Mouse (Mus musculus): Measurements from ENCODE around the gene Upk1b. TPM values are rescaled to one million over a fixed set of nuclear protein-coding genes. Genes with fewer than 3 reads are reported as not detected.

Upk1b gene
- polyA plus RNA-seq, 1 experiment from 2014 or later = 14.8 TPM

DNA sequence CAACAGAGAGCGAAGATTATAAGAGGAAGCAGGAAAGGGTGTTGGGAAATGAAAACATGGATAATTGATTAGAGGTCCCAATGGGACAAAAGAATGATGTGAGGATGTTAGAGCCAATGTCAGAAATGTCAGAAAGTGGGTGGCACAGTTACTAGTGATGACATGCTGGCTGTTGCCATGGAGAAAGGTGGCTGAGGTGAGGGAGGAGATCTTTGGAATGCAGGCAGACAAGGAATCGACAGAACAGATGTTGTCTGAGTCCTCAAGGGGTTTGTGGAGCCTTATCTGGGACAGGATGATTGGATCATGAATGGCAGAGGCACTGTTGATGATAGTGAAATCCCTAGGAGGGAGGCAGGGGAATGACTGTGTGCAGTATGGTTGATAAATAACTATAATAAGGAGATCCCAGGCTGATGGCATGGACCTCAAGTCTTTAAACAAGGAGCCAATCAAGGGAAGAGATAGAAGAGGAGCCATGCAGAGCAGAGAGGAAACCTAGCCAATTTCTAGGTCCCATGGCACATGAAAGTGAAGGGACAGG, 17.5 kb downstream of the Upk1b start:
- H3K4me2 ChIP-seq (ENCODE audit: low read depth, low read length) = no peak overlapping the region
- H3K36me3 ChIP-seq (ENCODE audit: control insufficient read depth, insufficient read depth, low read length) = no peaks in the 10 kb centered on the region
- 44% methylated on average over 2 of the region's 2 CpGs for WGBS
- no peaks in the 10 kb centered on the region for H3K9me3 ChIP-seq (ENCODE audit: control insufficient read depth, low read length)
- H3K4me3 ChIP-seq (ENCODE audit: low read length) = no peak overlapping the region
- H3K4me1 ChIP-seq (replicated peaks; ENCODE audit: control insufficient read depth, insufficient read depth, low read length) = no peaks in the 10 kb centered on the region
- H3K27ac ChIP-seq (ENCODE audit: low read length) = no peak overlapping the region
- ATAC-seq (ENCODE audit: low read depth) = no peak
- H3K27me3 ChIP-seq (ENCODE audit: control insufficient read depth, insufficient read depth, low read depth, low read length) = no peaks in the 10 kb centered on the region
- H3K9ac ChIP-seq (ENCODE audit: low read length) = no peak overlapping the region

- Histone ChIP-seq H3K4me2 (ENCODE audit: low read depth, low read length) (no peak overlapping the region), H3K4me3 (ENCODE audit: low read length) (no peak overlapping the region), H3K27me3 (ENCODE audit: control insufficient read depth, insufficient read depth, low read depth, low read length) (no peaks in the 10 kb centered on the region), H3K4me1 (replicated peaks; ENCODE audit: control insufficient read depth, insufficient read depth, low read length) (no peaks in the 10 kb centered on the region), H3K36me3 (ENCODE audit: control insufficient read depth, insufficient read depth, low read length) (no peaks in the 10 kb centered on the region), H3K9ac (ENCODE audit: low read length) (no peak overlapping the region), H3K9me3 (ENCODE audit: control insufficient read depth, low read length) (no peaks in the 10 kb centered on the region), H3K27ac (ENCODE audit: low read length) (no peak overlapping the region)
- 74% methylated on average over 2 of the region's 2 CpGs for WGBS
- no peak for ATAC-seq (ENCODE audit: low read depth)
Observed at GRCm38 (mm10) chr16:38781946-38782345, 18.2 kb downstream of the Upk1b start.

DNA sequence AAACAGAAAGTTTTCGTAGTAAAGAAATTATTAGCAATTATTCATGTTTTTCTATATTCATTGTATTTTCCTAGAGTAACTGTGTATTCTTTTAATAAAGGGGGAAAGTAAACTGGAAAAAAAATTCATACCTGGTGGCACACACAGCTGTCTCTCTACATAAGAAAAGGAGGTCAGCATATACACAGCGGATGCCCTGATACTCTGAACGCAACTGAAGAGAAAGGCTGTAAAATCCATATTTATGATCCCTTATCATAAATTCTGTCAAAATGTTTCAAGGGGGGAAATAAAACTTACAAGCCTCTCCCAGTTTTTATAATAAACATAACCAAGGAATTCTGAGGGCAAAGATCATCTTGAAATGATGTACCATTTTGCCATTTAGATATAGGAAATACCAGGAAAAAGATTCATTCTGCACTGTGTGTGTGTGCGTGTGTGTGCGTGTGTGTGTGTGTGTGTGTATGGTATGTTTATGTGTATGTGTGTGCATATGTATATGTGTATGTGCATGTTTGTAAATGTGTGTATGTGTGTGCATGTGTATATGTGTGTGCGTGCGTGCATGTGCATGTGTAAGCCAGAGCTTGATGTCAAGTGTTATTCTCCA, 19.1 kb downstream of the Upk1b start:
- H3K9me3 ChIP-seq (ENCODE audit: control insufficient read depth, low read length) = no peaks in the 10 kb centered on the region
- ATAC-seq (ENCODE audit: low read depth) = no peak
- no peaks in the 10 kb centered on the region for H3K4me1 ChIP-seq (replicated peaks; ENCODE audit: control insufficient read depth, insufficient read depth, low read length)
- WGBS = 93% methylated on average over 7 of the region's 7 CpGs
- no peaks in the 10 kb centered on the region for H3K27me3 ChIP-seq (ENCODE audit: control insufficient read depth, insufficient read depth, low read depth, low read length)
- no peak overlapping the region for H3K4me3 ChIP-seq (ENCODE audit: low read length)
- no peaks in the 10 kb centered on the region for H3K36me3 ChIP-seq (ENCODE audit: control insufficient read depth, insufficient read depth, low read length)
- no peak overlapping the region for H3K27ac ChIP-seq (ENCODE audit: low read length)
- H3K4me2 ChIP-seq (ENCODE audit: low read depth, low read length) = no peak overlapping the region
- no peak overlapping the region for H3K9ac ChIP-seq (ENCODE audit: low read length)

DNA sequence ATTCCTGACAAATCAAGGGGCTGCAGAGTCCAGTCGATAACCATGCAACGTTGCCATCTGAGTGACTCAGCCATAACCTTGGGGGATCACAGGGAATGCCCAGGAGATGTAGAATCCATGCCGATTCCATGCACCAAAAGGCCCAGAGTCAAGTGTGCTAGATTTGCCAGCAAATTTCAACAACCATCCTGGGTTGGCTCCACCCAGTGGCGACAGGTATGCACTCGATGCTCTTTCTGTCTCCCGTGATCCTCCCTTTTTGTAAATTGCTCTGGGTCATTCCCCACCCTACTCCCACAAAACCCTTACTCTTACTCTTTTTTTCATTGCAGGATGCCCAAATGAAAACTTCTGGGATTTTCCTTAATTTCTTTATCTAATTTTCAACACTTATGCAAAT, 23.8 kb downstream of the Upk1b start:
- Histone ChIP-seq H3K27ac (ENCODE audit: low read length) (no peak overlapping the region), H3K9me3 (ENCODE audit: control insufficient read depth, low read length) (no peaks in the 10 kb centered on the region), H3K4me3 (ENCODE audit: low read length) (no peak overlapping the region), H3K36me3 (ENCODE audit: control insufficient read depth, insufficient read depth, low read length) (no peaks in the 10 kb centered on the region), H3K4me1 (replicated peaks; ENCODE audit: control insufficient read depth, insufficient read depth, low read length) (peaks cover 11% of the 10 kb centered on the region; the same call in 1 of the 2 replicates), H3K9ac (ENCODE audit: low read length) (no peak overlapping the region), H3K4me2 (ENCODE audit: low read depth, low read length) (no peak overlapping the region), H3K27me3 (ENCODE audit: control insufficient read depth, insufficient read depth, low read depth, low read length) (no peaks in the 10 kb centered on the region)
- no peak for ATAC-seq (ENCODE audit: low read depth)
- 60% methylated on average over 6 of the region's 6 CpGs for WGBS

DNA sequence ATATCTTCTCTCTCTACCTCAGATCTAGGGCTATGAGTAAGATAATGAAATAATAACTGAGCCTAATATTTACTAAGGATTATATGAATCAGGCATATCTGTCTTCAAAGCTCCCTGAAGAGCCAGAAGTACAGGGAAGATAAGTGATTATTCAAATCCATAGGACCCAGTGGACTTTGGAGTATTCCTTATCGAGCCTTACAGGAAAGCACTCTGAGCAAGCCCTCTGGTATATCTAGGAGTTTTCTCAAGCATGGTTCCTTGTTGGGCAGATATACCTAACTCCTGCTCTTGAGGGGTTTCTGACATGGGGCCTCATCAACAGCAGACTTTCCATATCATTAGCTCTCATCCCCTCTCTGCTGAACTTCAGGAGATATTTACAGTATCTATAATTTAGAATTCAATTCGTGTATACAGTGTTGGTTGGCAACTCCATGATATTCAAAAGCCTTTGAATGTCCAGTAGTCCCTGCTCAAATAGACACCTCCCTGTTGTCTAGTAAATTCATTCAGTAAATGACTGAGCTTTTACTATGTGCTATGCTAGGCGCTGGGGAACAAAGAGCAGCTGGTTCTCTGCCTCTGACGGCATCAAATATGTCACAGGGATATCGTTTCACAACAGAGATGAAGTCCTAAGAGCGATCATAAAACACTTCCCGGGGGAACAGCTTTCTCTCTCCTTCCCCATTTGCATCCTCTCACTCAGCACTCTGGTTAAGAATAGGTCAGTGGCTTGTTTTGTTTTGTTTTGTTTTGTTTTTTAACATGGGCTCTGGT, 25.0 kb downstream of the Upk1b start:
- no peaks in the 10 kb centered on the region for H3K9me3 ChIP-seq (ENCODE audit: control insufficient read depth, low read length)
- H3K9ac ChIP-seq (ENCODE audit: low read length) = no peak overlapping the region
- no peaks in the 10 kb centered on the region for H3K36me3 ChIP-seq (ENCODE audit: control insufficient read depth, insufficient read depth, low read length)
- peak overlapping the region; percentile 60 for H3K27ac ChIP-seq (ENCODE audit: low read length)
- no peak overlapping the region for H3K4me2 ChIP-seq (ENCODE audit: low read depth, low read length)
- H3K27me3 ChIP-seq (ENCODE audit: control insufficient read depth, insufficient read depth, low read depth, low read length) = no peaks in the 10 kb centered on the region
- ATAC-seq (ENCODE audit: low read depth) = peak; percentile 93
- H3K4me1 ChIP-seq (replicated peaks; ENCODE audit: control insufficient read depth, insufficient read depth, low read length) = peaks cover 11% of the 10 kb centered on the region; the same call in 1 of the 2 replicates
- WGBS = 41% methylated on average over 7 of the region's 7 CpGs
- no peak overlapping the region for H3K4me3 ChIP-seq (ENCODE audit: low read length)

GRCm38 (mm10) chr16:38772906-38773496, 27.1 kb downstream of the Upk1b start:
- Histone ChIP-seq H3K4me1 (replicated peaks; ENCODE audit: control insufficient read depth, insufficient read depth, low read length) (peaks cover 11% of the 10 kb centered on the region; the same call in 1 of the 2 replicates), H3K27me3 (ENCODE audit: control insufficient read depth, insufficient read depth, low read depth, low read length) (no peaks in the 10 kb centered on the region), H3K27ac (ENCODE audit: low read length) (peak overlapping the region; percentile 36; the same call in 1 of the 2 replicates), H3K4me2 (ENCODE audit: low read depth, low read length) (peak overlapping the region; percentile 16; the same call in 1 of the 2 replicates), H3K9ac (ENCODE audit: low read length) (no peak overlapping the region), H3K9me3 (ENCODE audit: control insufficient read depth, low read length) (no peaks in the 10 kb centered on the region), H3K4me3 (ENCODE audit: low read length) (no peak overlapping the region), H3K36me3 (ENCODE audit: control insufficient read depth, insufficient read depth, low read length) (peaks cover 7% of the 10 kb centered on the region; the same call in 1 of the 2 replicates)
- WGBS = 30% methylated on average over 12 of the region's 12 CpGs
- ATAC-seq (ENCODE audit: low read depth) = no peak

- H3K4me3 ChIP-seq (ENCODE audit: low read length) = no peak overlapping the region
- no peaks in the 10 kb centered on the region for H3K27me3 ChIP-seq (ENCODE audit: control insufficient read depth, insufficient read depth, low read depth, low read length)
- 87% methylated on average over 6 of the region's 6 CpGs for WGBS
- peaks cover 7% of the 10 kb centered on the region; the same call in 1 of the 2 replicates for H3K36me3 ChIP-seq (ENCODE audit: control insufficient read depth, insufficient read depth, low read length)
- no peaks in the 10 kb centered on the region for H3K9me3 ChIP-seq (ENCODE audit: control insufficient read depth, low read length)
- no peak overlapping the region for H3K9ac ChIP-seq (ENCODE audit: low read length)
- H3K4me2 ChIP-seq (ENCODE audit: low read depth, low read length) = no peak overlapping the region
- H3K4me1 ChIP-seq (replicated peaks; ENCODE audit: control insufficient read depth, insufficient read depth, low read length) = peaks cover 11% of the 10 kb centered on the region; the same call in 1 of the 2 replicates
- H3K27ac ChIP-seq (ENCODE audit: low read length) = no peak overlapping the region
- no peak for ATAC-seq (ENCODE audit: low read depth)
Observed at GRCm38 (mm10) chr16:38771145-38771544, 29.0 kb downstream of the Upk1b start.

DNA sequence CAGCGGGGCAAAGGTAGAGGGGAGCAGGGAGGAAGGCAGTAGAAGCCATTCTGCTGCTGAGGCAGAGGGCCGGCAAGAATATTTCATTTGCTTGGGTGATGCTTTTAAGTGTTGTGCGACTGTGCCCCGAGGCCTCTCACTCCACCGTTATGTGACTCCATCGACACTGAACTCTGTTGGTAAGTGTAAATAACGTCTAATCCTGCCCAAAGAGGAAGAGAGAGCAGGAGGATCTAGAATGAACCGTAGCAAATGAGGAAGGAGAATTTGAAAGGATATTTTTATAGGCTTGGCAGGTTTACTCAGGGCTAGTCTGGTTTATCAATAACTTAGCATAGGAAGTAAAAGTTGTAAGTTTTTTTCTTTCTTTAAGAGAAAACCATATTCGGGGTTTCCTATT, 30.6 kb downstream of the Upk1b start:
- H3K9ac ChIP-seq (ENCODE audit: low read length) = no peak overlapping the region
- 66% methylated on average over 9 of the region's 9 CpGs for WGBS
- H3K27ac ChIP-seq (ENCODE audit: low read length) = no peak overlapping the region

DNA sequence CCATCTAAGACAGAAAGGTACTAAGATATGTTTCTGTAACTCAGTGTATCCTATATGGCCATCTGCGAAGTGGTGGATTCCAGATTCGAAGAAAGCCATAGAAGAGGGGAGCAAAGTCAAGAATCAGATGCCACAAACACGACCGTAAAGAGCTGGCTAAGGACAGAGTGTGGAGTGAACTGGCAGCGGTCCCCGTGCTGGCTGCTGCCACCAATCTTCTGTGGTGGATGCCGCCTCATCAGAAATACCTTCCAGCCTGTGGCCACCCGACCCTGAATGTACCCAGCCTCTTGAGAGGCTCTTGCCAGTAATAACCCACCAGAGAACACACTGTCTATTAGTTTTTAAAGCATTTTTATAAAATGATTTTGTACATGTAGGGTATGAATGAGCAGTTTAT, 31.7 kb downstream of the Upk1b start:
- no peak overlapping the region for H3K4me2 ChIP-seq (ENCODE audit: low read depth, low read length)
- H3K9me3 ChIP-seq (ENCODE audit: control insufficient read depth, low read length) = no peaks in the 10 kb centered on the region
- H3K27me3 ChIP-seq (ENCODE audit: control insufficient read depth, insufficient read depth, low read depth, low read length) = no peaks in the 10 kb centered on the region
- H3K4me1 ChIP-seq (replicated peaks; ENCODE audit: control insufficient read depth, insufficient read depth, low read length) = peaks cover 7% of the 10 kb centered on the region; the same call in 1 of the 2 replicates
- no peak for ATAC-seq (ENCODE audit: low read depth)
- no peak overlapping the region for H3K27ac ChIP-seq (ENCODE audit: low read length)
- no peak overlapping the region for H3K9ac ChIP-seq (ENCODE audit: low read length)
- no peak overlapping the region for H3K4me3 ChIP-seq (ENCODE audit: low read length)
- H3K36me3 ChIP-seq (ENCODE audit: control insufficient read depth, insufficient read depth, low read length) = peaks cover 7% of the 10 kb centered on the region; the same call in 1 of the 2 replicates
- WGBS = 88% methylated on average over 8 of the region's 8 CpGs

More for the DNA sequence above, 30.6 kb downstream of the Upk1b start:
- peaks cover 11% of the 10 kb centered on the region; the same call in 1 of the 2 replicates for H3K4me1 ChIP-seq (replicated peaks; ENCODE audit: control insufficient read depth, insufficient read depth, low read length)
- no peak overlapping the region for H3K4me2 ChIP-seq (ENCODE audit: low read depth, low read length)
- no peaks in the 10 kb centered on the region for H3K9me3 ChIP-seq (ENCODE audit: control insufficient read depth, low read length)
- peaks cover 7% of the 10 kb centered on the region; the same call in 1 of the 2 replicates for H3K36me3 ChIP-seq (ENCODE audit: control insufficient read depth, insufficient read depth, low read length)
- no peak overlapping the region for H3K4me3 ChIP-seq (ENCODE audit: low read length)
- ATAC-seq (ENCODE audit: low read depth) = no peak
- no peaks in the 10 kb centered on the region for H3K27me3 ChIP-seq (ENCODE audit: control insufficient read depth, insufficient read depth, low read depth, low read length)

Data from lung, embryonic 16.5 days (tissue).